Mouse (Mus musculus) large intestine, adult 2 months (tissue): ENCODE results near the gene Cpt1a. TPM values are rescaled to one million over a fixed set of nuclear protein-coding genes. Genes with fewer than 3 reads are reported as not detected.

Experiments used
- DNase-seq: peaks from one replicate; pipeline ENCODE4 v3.0.0-alpha.2; 2012; ENCODE audit warnings: low read depth, low spot score
- WGBS: fragments of 180-500 bp; shearing (Covaris S2); methylation state at CpG from one replicate; pipeline ENCODE4 v1.1.7; 2018; 5-methylcytosine and 5-hydroxymethylcytosine counted together
- polyA plus RNA-seq: library from polyadenylated mRNA; depleted of rRNA; stranded (reverse); fragments of >200 nt; gene quantifications from 2 replicates; pipeline ENCODE4 v1.2.3, GENCODE M21; 2012

Gene Cpt1a
- polyA plus RNA-seq, 1 experiment = 50.5 TPM

DNA sequence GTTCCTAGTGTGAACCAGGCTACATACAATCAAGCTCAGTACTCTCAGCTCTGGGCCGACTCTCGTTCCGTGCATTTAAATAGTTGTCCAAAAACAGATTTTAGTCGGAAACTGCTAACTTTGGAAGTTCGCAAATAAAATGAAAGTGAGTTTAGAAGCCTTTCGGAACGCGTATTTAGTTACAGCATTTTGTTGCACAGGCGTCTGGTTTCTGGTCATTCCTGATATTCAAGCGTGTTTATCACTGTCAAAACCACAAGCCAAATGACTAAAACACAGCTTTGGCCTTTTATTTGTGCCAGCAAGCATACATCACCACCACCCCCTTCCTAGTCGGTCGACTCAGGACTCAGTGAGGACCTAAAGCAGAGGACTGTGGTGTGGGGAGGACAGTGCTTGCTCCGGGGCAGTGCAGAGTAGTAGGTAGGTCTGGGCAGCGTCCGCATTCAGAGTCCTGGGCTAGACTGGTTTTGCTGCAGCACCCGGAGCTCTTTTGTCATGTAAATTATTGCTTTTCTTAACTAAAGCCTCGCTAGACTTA lies 2.2 kb downstream of the Cpt1a start:
- no peak for DNase-seq
- 1% methylated on average over 17 of the region's 17 CpGs for WGBS

DNA sequence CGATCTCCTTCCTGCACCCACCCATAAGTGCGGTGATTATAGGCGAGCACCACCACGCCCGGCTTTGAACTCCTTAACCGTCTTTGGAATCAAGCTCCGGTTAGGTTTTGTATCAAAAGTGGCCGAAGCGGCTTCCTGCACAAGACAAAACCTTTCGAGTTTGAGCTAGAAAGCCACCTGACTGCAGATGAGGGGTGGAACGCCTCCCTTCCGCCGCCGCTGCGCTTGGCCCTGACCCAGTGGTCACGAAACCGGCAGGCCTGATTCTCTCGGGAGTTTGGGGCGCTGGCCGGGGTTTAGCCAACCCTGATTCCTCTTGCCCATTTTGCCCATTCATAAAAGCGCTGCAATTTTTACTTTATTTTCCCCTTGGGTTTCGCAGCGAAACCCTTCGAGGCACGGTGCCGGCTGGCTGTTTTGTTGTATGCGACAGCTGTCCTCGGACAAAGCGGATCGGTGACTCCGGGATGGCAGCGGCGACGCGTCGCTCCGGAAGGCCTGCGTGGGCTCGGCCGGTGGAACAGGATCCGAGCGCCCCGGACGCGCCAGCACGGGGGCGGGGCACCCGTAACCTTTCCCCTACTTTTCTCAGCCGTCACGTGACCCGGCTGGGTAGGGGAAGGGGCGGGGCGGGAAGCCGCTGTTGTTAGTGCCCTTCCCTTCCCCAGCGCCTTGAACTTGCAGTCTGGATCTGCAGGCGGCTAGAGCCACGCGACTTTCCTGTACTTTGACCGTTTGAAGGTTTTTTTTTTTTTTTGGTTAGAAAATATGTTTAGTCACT lies 3.0 kb downstream of the Cpt1a start:
- WGBS = under 1% methylated on average over 59 of the region's 59 CpGs
- DNase-seq = no peak

DNA sequence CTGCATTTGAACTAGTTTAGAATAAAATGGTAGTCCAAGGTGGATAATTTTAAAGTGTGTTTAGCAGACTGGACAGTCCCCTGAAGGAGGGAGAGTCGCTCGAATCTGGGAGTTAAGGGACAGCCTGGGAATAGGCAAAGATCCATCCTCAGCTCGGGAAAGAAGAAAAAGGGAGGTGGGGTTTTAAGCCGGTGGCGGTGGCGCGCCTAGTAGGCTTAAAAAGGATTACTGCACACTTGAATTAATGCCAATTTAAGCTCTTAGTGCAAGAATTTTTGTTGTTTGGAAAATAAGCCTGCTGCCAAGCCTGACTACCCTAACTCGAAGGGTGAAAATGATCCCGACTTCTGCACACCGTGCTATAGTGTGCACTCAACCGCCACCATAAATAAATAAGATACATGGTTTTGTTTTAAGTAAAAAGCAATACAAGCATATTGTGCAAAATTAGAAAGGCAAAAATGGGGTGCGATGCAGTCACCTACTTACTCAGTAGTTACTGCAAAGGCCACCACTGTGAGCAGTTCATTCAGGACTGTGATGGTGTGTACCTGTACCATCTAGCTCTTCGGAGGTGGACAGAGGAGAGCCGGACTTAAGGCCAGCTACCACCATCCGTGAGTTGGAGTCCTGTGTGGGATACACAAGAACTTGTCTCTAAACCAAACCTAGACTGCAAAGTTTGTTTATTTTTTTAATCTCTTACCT lies 3.8 kb downstream of the Cpt1a start:
- 16% methylated on average over 15 of the region's 15 CpGs for WGBS
- DNase-seq = no peak

DNA sequence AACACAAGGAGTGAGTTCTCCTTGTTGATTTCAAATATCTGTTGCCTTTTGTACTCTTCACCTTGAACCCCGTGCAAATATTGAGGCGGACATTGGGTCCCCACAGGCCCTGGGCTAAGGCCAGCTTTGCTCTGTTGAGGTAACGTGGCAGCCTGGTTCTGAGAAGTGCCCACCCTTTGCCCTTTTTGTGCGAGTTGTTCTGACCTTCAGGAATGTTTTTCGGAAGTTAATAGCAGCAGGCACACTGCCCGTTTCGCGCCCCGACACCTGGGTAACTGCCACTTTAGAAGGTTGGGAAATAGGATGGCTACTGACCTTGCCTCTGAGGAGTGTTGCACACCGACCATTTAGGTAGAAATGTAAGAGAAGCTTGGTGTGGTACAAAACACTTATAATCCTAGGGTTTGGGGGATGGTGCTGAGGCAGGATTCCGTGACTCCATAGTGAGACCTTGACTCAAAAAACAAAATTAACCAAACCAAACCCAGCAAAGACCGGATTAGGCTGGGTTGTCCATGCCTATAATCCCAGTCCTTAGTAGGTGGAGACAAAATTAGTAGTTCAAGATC lies 4.4 kb downstream of the Cpt1a start:
- DNase-seq = no peak
- WGBS = 38% methylated on average over 12 of the region's 12 CpGs

DNA sequence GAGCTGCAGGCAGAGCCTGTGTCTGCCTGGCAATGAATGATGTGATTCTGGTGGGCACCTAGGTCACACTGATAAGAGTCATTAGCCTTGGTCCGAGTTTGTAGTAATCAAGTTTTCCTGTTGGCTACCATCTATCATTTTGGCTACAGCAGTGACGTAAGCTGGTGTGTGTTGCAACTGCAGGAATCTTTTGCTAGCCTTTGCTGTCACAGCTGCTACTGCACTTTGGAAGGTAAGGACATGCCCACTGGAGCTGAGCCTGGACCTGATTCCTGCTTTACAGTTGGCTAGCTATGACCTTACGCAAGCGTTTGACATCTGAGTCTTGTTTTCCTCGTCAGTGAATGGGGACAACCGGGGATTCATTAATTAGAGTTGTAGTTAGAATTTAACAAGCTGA lies 11.1 kb downstream of the Cpt1a start:
- DNase-seq = no peak
- 53% methylated on average over 6 of the region's 6 CpGs for WGBS

DNA sequence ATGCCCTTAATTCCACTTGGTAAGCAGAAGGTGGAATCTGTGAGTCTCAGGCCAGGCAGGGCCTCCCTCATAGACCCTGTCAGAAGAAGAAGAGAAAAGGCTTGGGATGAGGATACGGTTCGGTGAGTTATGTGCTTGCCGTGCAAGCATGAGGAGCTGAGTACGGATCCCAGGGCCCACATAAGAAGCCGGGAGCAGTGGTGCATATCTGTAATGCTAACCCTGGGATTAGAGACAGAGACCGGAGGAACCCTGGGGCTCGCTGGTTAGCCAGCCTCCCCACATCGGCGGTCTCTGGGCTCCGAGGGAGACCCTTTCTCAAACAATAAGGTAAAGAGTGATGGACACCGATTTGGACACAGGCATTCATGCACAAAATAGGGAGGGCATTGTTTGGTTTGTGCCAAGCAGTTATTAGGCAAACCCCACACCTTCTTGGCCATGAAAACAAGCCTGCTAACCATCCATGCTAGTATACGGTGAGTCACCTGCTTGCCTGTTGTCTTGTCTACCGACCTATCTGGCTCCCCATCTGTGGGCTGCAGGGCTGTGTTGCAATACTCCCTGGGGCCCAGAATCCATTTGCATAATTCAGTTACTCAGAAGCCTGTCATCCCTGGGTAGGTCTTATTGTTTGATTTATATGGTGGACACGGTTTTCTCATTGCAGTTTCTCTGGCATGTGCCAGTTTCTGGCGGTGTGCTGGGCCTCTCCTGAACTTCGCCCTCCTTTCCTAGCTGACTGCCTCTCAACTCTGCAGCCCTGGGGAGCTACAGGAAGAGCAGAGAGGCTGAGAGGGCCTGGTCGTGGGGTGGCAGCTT lies 11.8 kb downstream of the Cpt1a start:
- DNase-seq = no peak
- 54% methylated on average over 17 of the region's 17 CpGs for WGBS

DNA sequence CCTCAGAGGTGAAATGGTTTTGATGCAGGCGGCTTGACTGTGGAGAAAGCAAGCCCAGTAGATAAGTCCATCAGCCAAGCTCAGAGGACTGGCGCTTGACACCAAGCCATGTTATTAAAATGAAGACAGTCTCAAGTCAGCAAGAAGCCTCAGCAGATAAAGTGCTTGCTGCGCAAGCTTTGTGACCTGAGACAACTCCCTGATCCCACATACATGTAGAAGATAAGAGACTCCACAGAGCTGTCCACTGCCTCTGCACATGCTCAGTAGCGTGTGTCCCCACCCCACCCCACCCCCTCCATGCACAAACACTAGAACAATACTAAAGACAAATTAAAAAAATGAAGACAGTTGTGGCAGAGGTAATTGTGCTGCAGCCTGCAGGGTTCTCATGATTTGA lies 12.4 kb downstream of the Cpt1a start:
- WGBS = 38% methylated on average over 4 of the region's 4 CpGs

DNA sequence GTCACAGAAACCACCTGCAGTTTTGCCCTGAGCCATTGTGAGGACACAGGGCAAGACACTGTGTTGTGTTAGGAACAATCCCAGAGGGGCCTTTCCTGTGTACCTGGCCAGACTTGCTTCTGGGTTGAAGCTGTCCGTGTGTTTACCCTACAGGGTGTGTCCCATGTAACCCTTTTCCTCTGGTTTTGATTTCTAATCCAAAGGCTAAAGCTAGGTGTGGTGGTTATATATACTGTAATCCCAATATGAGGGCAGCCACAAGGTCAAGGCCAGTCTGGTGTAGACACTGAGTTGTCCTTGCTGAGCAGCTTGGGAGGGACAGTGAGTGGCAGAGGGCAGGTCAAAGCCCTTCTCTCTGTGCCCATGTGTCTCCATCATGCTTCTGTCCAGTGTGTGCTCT lies 13.8 kb downstream of the Cpt1a start:
- 36% methylated on average over 1 of the region's 1 CpGs for WGBS
- DNase-seq = no peak

More for the DNA sequence above, 12.4 kb downstream of the Cpt1a start:
- no peak for DNase-seq

DNA sequence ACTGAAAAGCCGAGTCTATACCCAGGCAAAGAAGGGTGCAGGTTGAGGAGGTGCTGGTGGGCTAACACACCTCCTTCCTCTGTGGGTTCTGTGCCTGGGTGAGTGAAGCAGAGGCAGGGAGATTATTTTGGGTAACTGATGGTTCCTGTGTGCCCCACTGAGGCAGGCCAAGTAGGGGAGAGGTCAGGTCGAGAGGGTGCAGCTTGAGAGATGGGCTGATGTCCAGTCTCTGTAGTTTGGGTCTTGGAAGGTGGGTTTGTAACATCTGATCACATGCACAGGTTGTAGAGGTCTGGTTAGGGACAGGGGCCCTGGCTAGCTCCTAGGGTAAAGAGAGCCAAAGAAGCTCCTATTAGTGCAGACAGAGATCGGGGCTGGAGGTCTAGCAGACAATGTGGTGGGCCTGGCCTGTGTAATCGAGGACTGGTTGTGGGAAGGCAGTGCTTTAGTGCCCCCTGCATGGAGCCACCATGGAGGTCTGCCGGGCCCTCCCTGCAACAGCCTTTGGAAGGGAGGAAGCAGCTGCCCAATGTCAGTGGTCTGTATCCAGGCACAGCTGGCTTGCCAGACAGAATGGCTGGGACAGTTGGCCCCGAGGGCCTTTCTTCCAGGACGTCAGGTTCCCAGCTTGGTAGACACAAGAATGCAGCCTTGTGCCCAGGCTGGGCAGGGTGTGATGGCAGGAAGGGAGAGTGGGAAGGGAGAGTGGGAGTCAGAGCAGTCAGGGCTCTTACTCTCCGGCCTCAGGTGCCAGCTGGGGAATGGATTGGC lies 14.5 kb downstream of the Cpt1a start:
- WGBS = 66% methylated on average over 8 of the region's 8 CpGs
- DNase-seq = no peak

DNA sequence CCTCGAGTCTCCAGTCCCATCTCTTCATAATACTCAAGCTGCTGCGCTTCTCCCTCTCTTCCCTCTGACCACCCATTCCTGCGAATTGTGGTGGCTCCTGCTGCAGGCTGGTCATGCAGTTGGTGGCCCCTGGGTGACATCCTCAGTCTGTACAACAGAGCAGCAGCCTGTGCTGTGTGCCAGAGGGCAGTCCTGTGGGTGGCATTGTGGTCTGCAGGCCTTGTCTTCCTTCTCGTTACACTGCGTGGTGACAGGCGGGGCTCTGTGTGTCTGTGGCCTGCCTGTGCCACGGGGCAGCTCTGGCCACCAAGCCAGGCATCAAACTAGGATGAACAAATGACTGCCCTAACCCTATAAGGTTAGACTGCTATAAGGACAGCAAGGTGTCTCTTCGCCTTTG lies 17.1 kb downstream of the Cpt1a start:
- 72% methylated on average over 8 of the region's 8 CpGs for WGBS

DNA sequence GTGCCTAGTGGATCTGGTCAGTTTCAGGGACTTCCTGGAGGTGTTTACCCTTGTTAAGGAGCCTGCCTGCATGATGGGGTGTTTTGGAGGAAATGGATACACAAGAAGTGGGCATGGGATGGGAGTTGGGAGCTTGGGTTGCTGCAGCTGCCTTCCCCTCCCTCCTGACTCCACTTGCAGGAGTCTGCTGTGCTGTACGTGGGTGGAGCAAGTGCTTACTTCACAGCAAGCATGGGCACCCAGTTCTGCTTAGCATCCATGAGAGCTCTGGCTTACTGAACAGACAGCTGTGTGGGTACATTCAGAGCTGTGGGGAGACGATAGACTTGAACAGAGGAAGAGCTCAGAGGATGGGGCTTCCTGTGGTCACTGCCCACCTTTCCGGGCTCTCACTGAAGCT lies 18.9 kb downstream of the Cpt1a start:
- 73% methylated on average over 3 of the region's 3 CpGs for WGBS
- no peak for DNase-seq

More for the DNA sequence above, 17.1 kb downstream of the Cpt1a start:
- no peak for DNase-seq

DNA sequence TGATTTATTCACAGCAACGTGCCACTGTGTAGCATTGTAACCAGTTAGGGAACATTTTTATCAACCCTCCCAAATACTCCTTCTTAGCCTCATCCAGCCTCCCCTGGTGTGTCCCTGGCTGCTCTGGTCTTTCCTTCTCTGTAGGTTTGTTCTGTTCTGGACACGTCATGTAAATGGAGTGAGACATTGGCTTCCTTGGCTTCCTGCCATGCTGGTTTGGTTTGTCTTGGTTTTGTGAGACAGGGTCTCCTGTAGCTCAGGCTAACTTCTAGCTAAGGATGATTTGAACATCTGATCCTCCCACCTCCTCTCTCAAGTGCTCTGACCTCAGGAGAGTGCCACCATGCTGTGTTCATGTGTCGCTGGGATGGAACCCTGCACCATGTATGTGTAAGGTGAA lies 21.8 kb downstream of the Cpt1a start:
- WGBS = 54% methylated on average over 3 of the region's 3 CpGs
- no peak for DNase-seq

DNA sequence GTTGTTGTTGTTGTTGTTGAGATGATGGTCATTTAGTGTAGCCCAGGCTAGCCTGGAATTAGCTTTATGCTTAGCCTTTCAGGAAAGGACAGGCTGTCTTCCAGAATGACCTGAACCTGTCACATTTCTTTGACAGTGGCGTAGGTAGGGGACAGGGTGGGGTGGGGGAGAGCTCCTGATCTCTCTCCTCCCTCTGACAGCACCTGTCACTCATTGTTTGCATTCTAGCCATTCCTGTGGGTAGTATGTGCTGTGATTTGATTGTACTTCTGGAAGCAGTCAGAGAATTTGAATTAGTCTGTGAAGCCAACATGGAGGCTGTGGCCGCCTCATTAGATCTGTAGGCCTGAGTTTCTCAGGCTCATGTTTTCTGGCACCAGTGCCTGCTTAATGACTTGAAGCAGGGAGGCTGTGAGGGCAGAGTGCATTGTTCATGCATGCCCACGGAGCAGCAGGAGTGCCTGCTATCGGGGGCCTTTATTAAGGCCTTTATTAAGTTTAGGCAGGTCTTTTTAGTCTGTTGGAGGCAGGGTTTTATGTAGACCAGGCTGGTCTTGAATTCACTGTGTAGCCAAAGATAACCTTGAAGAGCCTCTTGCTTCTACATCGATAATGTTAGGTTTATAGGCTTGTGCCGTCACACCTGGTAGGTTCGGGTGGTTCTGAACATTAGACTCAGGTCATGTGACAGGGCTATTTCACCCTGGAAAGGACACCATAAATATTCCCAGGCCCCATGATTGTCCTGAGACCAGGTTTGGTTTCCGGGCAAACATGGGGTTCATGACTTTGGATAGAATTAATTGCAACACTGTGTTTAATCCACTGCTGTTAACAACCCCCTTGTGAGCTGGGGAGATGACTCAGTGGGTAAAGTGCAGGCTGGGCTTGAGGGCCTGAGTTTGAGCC lies 22.8 kb downstream of the Cpt1a start:
- DNase-seq = no peak
- WGBS = 53% methylated on average over 8 of the region's 8 CpGs

DNA sequence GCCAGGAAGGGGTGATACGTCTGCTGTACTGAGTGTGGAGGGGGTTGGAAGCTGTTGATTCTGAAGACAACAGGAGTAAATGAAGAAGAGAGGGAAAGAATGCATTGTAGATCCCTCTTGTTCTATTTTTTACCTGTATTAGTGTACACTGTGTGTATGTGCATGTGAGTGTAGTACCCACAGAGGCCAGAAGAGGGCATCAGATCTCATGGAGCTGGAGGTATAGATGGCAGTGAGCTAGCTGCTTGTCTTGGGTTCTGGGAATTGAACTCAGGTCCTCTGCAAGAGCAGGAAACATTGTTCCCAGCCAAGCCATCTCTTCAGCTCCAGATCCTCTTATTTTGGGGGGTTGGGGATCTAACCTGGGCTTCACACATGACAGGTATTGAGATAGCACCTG lies 25.6 kb downstream of the Cpt1a start:
- 100% methylated on average over 1 of the region's 1 CpGs for WGBS
- no peak for DNase-seq

DNA sequence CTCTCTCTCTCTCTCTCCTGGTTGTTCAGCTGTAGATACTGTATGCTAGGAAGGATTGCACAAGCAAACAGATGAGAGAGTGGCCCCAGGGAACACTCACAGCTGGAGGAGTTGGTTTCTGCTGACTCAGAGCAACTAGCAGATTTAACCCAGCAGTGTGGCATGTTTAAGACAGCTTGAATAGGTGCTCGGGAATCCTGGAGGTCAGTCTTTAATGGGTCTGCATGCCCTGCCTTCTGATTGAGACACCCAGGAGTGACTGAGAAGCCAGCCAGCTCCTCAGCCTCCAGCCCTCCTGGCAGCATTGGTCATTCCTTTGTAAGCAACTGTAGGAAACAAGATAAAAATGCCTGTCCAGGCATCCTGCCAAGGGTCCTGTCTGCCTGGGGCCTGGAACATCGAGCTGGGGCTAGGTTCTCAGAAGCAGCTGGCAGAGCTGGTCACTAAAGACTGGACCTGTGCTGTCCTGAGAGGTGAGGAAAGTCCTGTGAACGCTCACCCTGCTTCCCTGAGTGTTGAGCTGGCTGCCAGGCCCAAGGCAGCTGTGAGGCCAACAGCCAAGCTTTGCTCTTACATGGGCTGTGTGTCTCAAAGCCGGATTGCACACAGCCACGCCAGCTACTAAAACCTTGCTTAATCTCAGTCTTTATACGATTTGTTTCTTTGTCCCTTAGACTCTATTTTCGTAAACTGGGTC lies 31.4 kb downstream of the Cpt1a start:
- DNase-seq = no peak
- WGBS = 52% methylated on average over 7 of the region's 7 CpGs

DNA sequence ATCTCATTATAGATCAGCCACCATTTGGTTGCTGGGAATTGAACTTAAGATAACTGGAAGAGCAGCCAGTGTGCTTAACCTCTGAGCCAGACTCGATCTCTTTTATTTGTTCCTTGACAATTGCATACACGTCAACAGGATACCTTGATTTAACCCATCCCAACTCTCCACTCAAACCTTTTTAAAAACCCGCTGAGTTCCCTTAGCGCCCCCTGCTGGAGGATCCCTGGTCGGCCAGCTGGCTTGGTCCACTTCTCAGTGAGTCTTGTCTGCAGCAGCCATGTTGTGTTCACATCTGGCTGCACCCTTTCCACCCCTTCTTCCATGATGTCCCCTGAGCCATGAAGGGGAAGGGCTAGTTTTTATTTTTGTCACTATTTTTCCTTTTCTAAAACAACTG lies 33.0 kb downstream of the Cpt1a start:
- DNase-seq = no peak

DNA sequence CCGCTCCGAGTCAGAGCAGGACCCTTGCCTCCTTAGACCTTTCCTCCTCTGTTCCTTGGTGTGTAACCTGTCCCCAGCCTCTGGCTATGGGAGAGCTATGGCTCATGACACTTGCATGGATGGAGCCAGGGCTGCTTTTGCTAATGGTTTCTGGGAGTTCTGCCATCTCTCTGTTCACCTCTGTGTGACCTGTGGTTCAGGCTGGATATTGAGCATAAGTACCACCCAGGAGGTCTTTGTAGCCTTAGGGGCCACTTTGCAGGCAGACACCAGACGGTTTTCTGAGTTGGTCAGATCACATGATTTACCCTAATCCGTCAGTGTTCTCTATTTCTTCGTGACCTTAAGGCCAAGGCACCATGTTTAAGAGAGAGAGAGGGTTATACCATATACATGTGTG lies 34.4 kb downstream of the Cpt1a start:
- no peak for DNase-seq
- WGBS = 96% methylated on average over 5 of the region's 5 CpGs

More for the DNA sequence above, 33.0 kb downstream of the Cpt1a start:
- 75% methylated on average over 5 of the region's 5 CpGs for WGBS

DNA sequence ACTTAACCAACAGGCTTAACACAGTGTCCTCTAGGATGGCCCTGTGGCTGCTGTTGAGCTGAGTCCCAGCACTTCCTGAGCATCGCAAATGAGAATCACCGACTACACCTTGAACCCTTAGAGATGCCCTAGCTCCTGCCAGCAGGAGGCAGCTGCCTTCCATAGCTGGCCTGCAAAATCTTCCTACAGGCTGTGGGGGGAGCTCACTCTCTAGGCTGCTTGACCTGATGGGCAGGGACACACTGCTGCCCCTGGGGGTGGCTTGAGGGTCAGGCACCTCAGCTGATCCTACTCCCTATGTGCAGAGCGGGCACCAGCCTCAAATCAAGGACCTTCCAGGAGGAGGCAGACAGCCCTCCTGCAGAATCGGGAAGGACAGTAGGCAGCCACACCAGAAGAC lies 35.5 kb downstream of the Cpt1a start:
- DNase-seq = no peak
- 92% methylated on average over 4 of the region's 4 CpGs for WGBS
